Mouse (Mus musculus): ENCODE data around the gene Aurkb.

GRCm38 (mm10) chr11:69061255-69061912 is 15.9 kb downstream of the Aurkb start:
- TF ChIP-seq CEBPB (IDR thresholded peaks at IDR 0.05; ENCODE audit: insufficient read depth, poor library complexity, severe bottlenecking) (no peak), POLR2A (IDR thresholded peaks at IDR 0.05; ENCODE audit: insufficient read length, low read depth) (no peak), E2F4 (IDR thresholded peaks at IDR 0.05; ENCODE audit: insufficient read depth) (no peak), POLR2AphosphoS2 (IDR thresholded peaks at IDR 0.05; ENCODE audit: insufficient read length, low read depth) (no peak), TCF12 (IDR thresholded peaks at IDR 0.05; ENCODE audit: insufficient read depth, poor library complexity, severe bottlenecking) (no peak), TCF3 (IDR thresholded peaks at IDR 0.05; ENCODE audit: insufficient read length, low read depth) (no peak), USF1 (IDR thresholded peaks at IDR 0.05; ENCODE audit: low read depth) (no peak), MYOD1 (IDR thresholded peaks at IDR 0.05; ENCODE audit: control insufficient read depth in 1 of 3, insufficient read length in 2 of 3, low read depth in 2 of 3) (no peak), REST (IDR thresholded peaks at IDR 0.05; ENCODE audit: insufficient read depth, insufficient read length) (no peak), MYOG (IDR thresholded peaks at IDR 0.05; ENCODE audit: control insufficient read depth in 1 of 3, insufficient read depth in 1 of 3, insufficient read length in 2 of 3, low read depth in 2 of 3) (no peak), MAX (IDR thresholded peaks at IDR 0.05; ENCODE audit: low read depth) (no peak)

Measured in myocyte (in vitro differentiated cells).